Mouse (Mus musculus): Measurements from ENCODE around the gene Mgat3. TPM values are rescaled to one million over a fixed set of nuclear protein-coding genes. Genes with fewer than 3 reads are reported as not detected.

Gene Mgat3
- total RNA-seq, 2 experiments from 2014 or later, result 119 to 129 TPM

- no peak for TF ChIP-seq CTCF (IDR thresholded peaks at IDR 0.05)
- intact Hi-C loops (cut with DNase I), result loop anchor here (2.0 kb wide), 1 partner anchor 19 kb away; the partner anchor contains the start of gene Atf4
- H3K4me3 ChIP-seq, result peak within 1 kb of the TSS; percentile 100
- H3K27ac ChIP-seq, result no peak within 1 kb of the TSS
- DNase-seq (ENCODE audit: extremely low spot score in 1 of 2, low spot score in 2 of 2), result no peak
These were observed 62.0 kb downstream of the Mgat3 start, which contains the start of gene AC140267.1 for GRCm38 (mm10) chr15:80235535-80235934. AC140267.1 (plus strand) TSS chr15:80235835.

DNA sequence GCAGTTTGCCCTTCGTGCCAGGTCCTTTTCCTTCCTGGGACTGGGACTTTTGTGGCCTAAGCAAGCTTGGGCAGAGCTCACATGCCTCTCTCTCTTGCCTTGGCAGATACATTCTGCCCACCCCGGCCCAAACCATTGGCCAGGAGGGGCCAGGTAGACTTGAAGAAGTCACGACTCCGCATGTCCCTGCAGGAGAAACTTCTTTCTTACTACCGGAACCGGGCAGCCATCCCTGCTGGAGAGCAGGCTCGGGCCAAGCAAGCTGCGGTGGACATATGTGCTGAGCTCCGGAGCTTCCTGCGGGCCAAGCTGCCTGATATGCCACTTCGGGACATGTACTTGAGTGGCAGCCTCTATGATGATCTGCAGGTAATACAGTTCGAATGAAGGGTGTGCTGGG, 74.6 kb downstream of the Mgat3 start:
- H3K4me3 ChIP-seq, result no peak overlapping the region
- intact Hi-C loops (cut with DNase I), result no loop called here
- TF ChIP-seq CTCF (IDR thresholded peaks at IDR 0.05), result no peak
- H3K27ac ChIP-seq, result no peak overlapping the region
- no peak for DNase-seq (ENCODE audit: extremely low spot score in 1 of 2, low spot score in 2 of 2)

DNA sequence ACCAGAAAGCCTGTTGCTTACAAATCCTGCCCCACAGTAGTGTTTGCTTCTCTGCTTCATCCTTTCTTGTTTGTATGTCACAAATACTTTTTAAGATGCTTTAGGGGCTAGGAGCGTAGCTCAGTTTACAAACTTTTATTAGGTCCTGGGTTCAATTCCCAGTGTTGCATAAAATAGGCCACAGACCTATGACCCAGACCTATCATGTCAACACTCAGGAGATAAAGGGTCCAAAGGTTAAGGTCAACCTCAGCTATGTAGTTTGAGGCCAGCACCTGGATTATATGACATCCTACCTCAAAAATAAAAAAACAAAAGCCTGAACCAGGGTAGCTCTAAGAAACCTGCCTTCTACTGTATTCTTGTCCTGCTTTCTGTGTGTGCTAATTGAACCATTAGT, 75.1 kb downstream of the Mgat3 start:
- Histone ChIP-seq H3K27ac (no peak overlapping the region), H3K4me3 (no peak overlapping the region)
- no peak for DNase-seq (ENCODE audit: extremely low spot score in 1 of 2, low spot score in 2 of 2)
- TF ChIP-seq CTCF (IDR thresholded peaks at IDR 0.05), result no peak
- intact Hi-C loops (cut with DNase I), result no loop called here

DNA sequence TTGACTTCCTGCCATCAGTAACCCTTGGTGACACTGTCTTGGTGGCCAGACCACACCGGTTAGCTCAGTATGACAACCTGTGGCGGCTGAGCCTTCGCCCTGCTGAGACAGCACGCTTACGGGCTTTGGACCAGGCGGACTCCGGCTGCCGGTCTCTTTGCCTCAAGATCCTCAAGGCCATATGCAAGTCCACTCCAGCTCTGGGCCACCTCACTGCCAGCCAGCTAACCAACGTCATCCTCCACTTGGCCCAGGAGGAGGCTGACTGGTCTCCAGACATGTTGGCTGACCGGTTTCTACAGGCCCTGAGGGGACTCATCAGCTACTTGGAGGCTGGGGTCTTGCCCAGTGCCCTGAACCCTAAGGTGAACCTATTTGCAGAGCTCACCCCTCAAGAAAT, 76.2 kb downstream of the Mgat3 start:
- no peak for DNase-seq (ENCODE audit: extremely low spot score in 1 of 2, low spot score in 2 of 2)
- TF ChIP-seq CTCF (IDR thresholded peaks at IDR 0.05), result no peak
- Histone ChIP-seq H3K27ac (no peak overlapping the region), H3K4me3 (no peak overlapping the region)
- intact Hi-C loops (cut with DNase I), result no loop called here

DNA sequence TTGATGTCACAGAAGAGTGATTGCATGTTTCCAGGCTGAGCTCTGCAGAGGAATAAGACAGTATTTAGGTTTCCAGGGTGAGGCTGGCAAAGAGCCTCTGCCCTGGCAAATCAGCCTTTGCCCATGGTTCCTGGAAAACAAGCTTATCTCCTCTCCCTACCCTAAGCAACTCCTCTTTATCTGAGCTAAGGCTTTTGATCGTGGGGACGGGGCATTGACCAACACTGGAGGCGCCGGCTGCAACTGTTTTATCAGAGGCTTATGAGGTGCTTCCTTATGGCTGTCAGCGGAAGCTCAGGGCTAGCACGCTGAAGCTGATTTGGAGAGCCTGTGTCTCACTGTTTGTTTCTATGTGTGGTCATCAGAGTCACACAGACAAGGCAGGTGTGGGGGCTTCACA, 77.1 kb downstream of the Mgat3 start:
- H3K27ac ChIP-seq, result no peak overlapping the region
- no peak for TF ChIP-seq CTCF (IDR thresholded peaks at IDR 0.05)
- intact Hi-C loops (cut with DNase I), result no loop called here
- H3K4me3 ChIP-seq, result no peak overlapping the region
- no peak for DNase-seq (ENCODE audit: extremely low spot score in 1 of 2, low spot score in 2 of 2)

- TF ChIP-seq CTCF (IDR thresholded peaks at IDR 0.05), result no peak
- intact Hi-C loops (cut with DNase I), result no loop called here
- DNase-seq (ENCODE audit: extremely low spot score in 1 of 2, low spot score in 2 of 2), result no peak
- H3K4me3 ChIP-seq, result no peak overlapping the region
- H3K27ac ChIP-seq, result peak overlapping the region; percentile 100; the same call in 1 of the 2 replicates
These were observed 80.0 kb downstream of the Mgat3 start for GRCm38 (mm10) chr15:80253530-80253929.

GRCm38 (mm10) chr15:80254207-80254606, 80.7 kb downstream of the Mgat3 start:
- intact Hi-C loops (cut with DNase I), result loop anchor here (2.0 kb wide), 1 partner anchor 19 kb away; the partner anchor contains the start of genes AC140267.1 and Mief1
- TF ChIP-seq CTCF (IDR thresholded peaks at IDR 0.05), result no peak
- peak in 1 of 2 experiments; percentile 37 for DNase-seq (ENCODE audit: extremely low spot score in 1 of 2, low spot score in 2 of 2)
- Histone ChIP-seq H3K27ac (peak overlapping the region; percentile 100), H3K4me3 (peak overlapping the region; percentile 97)

DNA sequence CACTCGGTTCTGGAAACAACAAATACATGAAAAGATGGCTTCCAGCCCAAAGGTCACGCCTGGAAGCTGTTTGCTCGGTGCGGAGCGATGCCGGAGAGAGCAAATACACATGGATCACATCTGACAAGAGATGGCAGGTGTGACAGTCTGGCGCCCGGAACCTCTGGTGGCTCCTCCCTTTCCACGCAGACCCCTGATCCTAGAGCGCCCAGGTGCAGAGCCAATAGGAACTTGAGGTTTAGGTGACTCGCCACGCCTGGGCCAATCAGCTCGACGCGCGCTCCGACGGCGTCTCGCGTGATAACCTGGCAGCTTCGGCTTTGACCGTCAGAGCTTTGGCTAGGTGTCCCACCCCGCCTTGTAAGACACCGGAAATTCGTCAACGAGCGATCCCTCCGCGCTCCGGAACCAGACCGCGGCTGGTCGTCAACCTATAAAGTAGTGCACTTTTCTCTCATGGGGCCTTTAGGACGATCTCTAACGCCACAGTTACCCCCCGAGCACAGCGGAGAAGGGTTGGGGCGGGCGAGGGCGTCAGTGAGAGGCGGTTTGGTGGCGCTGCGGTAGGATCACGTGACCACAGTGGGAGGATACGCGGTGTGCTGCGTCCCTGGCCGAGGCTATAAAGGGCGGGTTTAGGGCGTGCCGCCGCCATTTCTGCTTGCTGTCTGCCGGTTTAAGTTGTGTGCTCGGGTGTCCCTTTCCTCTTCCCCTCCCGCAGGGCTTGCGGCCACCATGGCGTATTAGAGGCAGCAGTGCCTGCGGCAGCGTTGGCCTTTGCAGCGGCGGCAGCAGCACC, 81.5 kb downstream of the Mgat3 start, which contains the start of gene Atf4:
Gene Atf4, plus strand, starts transcription at position 338 of the 799 bp plus-strand sequence.
- intact Hi-C loops (cut with DNase I), result loop anchor here (2.0 to 5.0 kb wide), 2 partner anchors 20 to 542 kb away; partner anchors contain the start of genes AC140267.1 and Mief1
- peak; percentile 98 for DNase-seq (ENCODE audit: extremely low spot score in 1 of 2, low spot score in 2 of 2)
- no peak for TF ChIP-seq CTCF (IDR thresholded peaks at IDR 0.05)
- Histone ChIP-seq H3K27ac (peak within 1 kb of the TSS; percentile 100), H3K4me3 (peak within 1 kb of the TSS; percentile 97)

DNA sequence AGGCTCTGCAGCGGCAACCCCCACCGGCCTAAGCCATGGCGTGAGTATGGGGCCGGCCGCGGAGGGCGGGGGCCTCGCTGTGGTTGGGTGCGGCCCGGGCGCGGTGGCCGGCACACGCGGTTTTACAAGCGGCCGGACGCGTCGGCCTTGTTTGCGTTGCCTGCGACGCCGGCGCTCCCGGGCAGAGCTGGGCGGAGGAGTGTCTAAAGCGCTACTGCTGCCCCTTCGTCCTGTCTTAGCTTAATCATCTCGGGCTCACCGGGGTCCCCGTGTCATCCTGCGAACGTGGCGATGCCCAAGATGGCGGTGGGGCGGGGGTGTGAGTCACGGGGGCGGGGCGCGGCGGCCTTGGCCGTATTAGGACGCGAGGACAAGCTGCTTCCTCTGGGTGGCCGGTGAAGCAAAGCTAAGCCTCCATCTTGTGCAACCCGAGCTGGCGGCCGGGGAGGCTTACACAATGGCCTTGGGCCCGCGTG, 82.2 kb downstream of the Mgat3 start:
- TF ChIP-seq CTCF (IDR thresholded peaks at IDR 0.05), result no peak; the same call in 1 of the 2 replicates
- intact Hi-C loops (cut with DNase I), result loop anchor here (2.0 to 5.0 kb wide), 2 partner anchors 21 to 542 kb away; partner anchors contain the start of genes AC140267.1 and Mief1
- H3K27ac ChIP-seq, result peak overlapping the region; percentile 100

DNA sequence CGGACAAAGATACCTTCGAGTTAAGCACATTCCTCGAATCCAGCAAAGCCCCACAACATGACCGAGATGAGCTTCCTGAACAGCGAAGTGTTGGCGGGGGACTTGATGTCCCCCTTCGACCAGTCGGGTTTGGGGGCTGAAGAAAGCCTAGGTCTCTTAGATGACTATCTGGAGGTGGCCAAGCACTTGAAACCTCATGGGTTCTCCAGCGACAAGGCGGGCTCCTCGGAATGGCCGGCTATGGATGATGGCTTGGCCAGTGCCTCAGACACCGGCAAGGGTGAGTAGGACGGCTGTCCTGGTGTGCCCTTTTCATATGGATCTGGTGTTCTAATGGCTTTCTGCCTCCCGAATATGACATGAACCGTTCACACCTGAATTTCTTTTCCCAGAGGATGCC, 82.7 kb downstream of the Mgat3 start:
- intact Hi-C loops (cut with DNase I), result loop anchor here (5.0 kb wide), 1 partner anchor 541 kb away; no protein-coding TSS in a partner anchor
- no peak for TF ChIP-seq CTCF (IDR thresholded peaks at IDR 0.05)
- no peak for DNase-seq (ENCODE audit: extremely low spot score in 1 of 2, low spot score in 2 of 2)
- Histone ChIP-seq H3K27ac (peak overlapping the region; percentile 100), H3K4me3 (peak overlapping the region; percentile 97)

More for the DNA sequence above, 82.2 kb downstream of the Mgat3 start:
- peak; percentile 67 for DNase-seq (ENCODE audit: extremely low spot score in 1 of 2, low spot score in 2 of 2)
- H3K4me3 ChIP-seq, result peak overlapping the region; percentile 97

- TF ChIP-seq CTCF (IDR thresholded peaks at IDR 0.05), result no peak
- intact Hi-C loops (cut with DNase I), result loop anchor here (5.0 kb wide), 1 partner anchor 540 kb away; no protein-coding TSS in a partner anchor
- peak overlapping the region; percentile 100 for H3K27ac ChIP-seq
- no peak for DNase-seq (ENCODE audit: extremely low spot score in 1 of 2, low spot score in 2 of 2)
- H3K4me3 ChIP-seq, result peak overlapping the region; percentile 97
These were observed 83.4 kb downstream of the Mgat3 start for GRCm38 (mm10) chr15:80256656-80257601.
